Mouse (Mus musculus) forebrain, postnatal 0 days (tissue): ENCODE measurements at regions not wholly inside any gene's neighbourhood (a gene's known extent, or its start where the extent isn't known, plus 50 kb on each side); places are given as distances from the start of the nearest gene placed in this dataset.

Source experiments
- ATAC-seq: fragments of 200-750 bp; cut with Nextera tagmentation; 2 replicates; pipeline ENCODE4 v1.8.0; 2017; ENCODE audit warnings: mild to moderate bottlenecking, moderate library complexity
- DNase-seq: peaks from one replicate; pipeline ENCODE4 v3.0.0-alpha.2; 2015
- H3K27ac ChIP-seq: fragments of 300-500 bp; sonication (generic); 2 replicates; pipeline ENCODE4 v1.5.1; 2014; ENCODE audit warnings: low read depth, mild to moderate bottlenecking, antibody characterized with exemption, low read length, moderate library complexity, mixed read lengths
- H3K27me3 ChIP-seq: fragments of 300-500 bp; sonication (generic); 2 replicates; pipeline ENCODE4 v1.6.1; 2014; ENCODE audit warnings: mild to moderate bottlenecking, low read length, mixed read lengths; ENCODE audit not compliant: insufficient read depth
- H3K36me3 ChIP-seq: fragments of 300-500 bp; sonication (generic); 2 replicates; pipeline ENCODE4 v1.6.1; 2014; ENCODE audit warnings: mild to moderate bottlenecking, moderate library complexity; ENCODE audit not compliant: insufficient read depth
- H3K4me1 ChIP-seq: fragments of 300-500 bp; sonication (generic); 2 replicates; pipeline ENCODE4 v1.6.1; 2014; ENCODE audit warnings: antibody characterized with exemption; ENCODE audit not compliant: insufficient read depth
- H3K4me2 ChIP-seq: fragments of 300-500 bp; sonication (generic); 2 replicates; pipeline ENCODE4 v1.6.1; 2014; ENCODE audit warnings: low read depth, mild to moderate bottlenecking, moderate library complexity
- H3K4me3 ChIP-seq: fragments of 300-500 bp; sonication (generic); 2 replicates; pipeline ENCODE4 v1.5.1; 2014; ENCODE audit warnings: low read depth, low read length, mixed read lengths
- H3K9ac ChIP-seq: fragments of 300-500 bp; sonication (generic); 2 replicates; pipeline ENCODE4 v1.6.1; 2014; ENCODE audit warnings: mild to moderate bottlenecking
- H3K9me3 ChIP-seq: fragments of 300-500 bp; sonication (generic); 2 replicates; pipeline ENCODE4 v1.6.1; 2016; ENCODE audit warnings: low read length
- CTCF ChIP-seq: sonication (generic); IDR thresholded peaks from 2 replicates; pipeline ENCODE4 v1.5.1; 2016; ENCODE audit warnings: antibody characterized with exemption, control low read depth, low read depth
- WGBS: fragments of 180-500 bp; shearing (Covaris S2); extraction: QIAGEN DNeasy Blood & Tissue Kit; methylation state at CpG from one replicate; pipeline ENCODE4 v1.1.7; 2014; 5-methylcytosine and 5-hydroxymethylcytosine counted together

DNA sequence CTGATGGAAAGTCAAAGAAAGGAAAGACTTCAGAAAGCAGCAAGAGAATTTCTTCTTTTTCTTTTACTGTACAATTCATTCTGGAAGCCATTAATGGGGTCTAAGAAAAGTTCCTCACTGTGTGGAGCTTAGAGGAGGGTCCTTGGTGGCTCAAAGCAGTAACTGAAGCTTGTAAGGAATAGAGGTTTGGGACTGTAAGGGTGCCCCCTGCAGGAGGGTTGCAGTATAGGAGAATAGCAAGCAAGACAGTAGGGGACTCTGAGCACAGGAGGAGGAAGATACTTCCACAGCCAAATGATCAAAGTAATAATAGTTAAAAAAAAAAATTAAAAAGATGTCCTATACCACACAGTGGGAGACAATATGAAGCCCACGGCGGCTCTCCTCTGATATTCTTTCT lies 382.8 kb upstream of the Gm6657 start:
- no peak for DNase-seq
- H3K9ac ChIP-seq, result no peak overlapping the region
- H3K36me3 ChIP-seq, result no peaks in the 10 kb centered on the region
- H3K9me3 ChIP-seq, result no peaks in the 10 kb centered on the region
- no peak for ATAC-seq
- H3K27ac ChIP-seq, result no peak overlapping the region
- WGBS, result 54% methylated on average over 2 of the region's 2 CpGs
- no peak overlapping the region for H3K4me3 ChIP-seq
- H3K4me2 ChIP-seq, result no peak overlapping the region
- TF ChIP-seq CTCF, result peak; percentile 51
- no peaks in the 10 kb centered on the region for H3K27me3 ChIP-seq
- H3K4me1 ChIP-seq, result no peaks in the 10 kb centered on the region

GRCm38 (mm10) chr12:77819456-77819855 lies 374.6 kb upstream of the Gm6657 start:
- Histone ChIP-seq H3K4me3 (no peak overlapping the region), H3K4me1 (no peaks in the 10 kb centered on the region), H3K36me3 (no peaks in the 10 kb centered on the region), H3K9ac (no peak overlapping the region), H3K9me3 (no peaks in the 10 kb centered on the region), H3K27ac (no peak overlapping the region), H3K27me3 (no peaks in the 10 kb centered on the region), H3K4me2 (no peak overlapping the region)
- no peak for DNase-seq
- WGBS, result 95% methylated on average over 16 of the region's 16 CpGs
- TF ChIP-seq CTCF, result no peak
- ATAC-seq, result no peak

GRCm38 (mm10) chr12:77823381-77824030 lies 370.5 kb upstream of the Gm6657 start:
- no peak for ATAC-seq
- TF ChIP-seq CTCF, result no peak
- Histone ChIP-seq H3K4me2 (no peak overlapping the region), H3K36me3 (no peaks in the 10 kb centered on the region), H3K27me3 (no peaks in the 10 kb centered on the region), H3K4me3 (no peak overlapping the region), H3K4me1 (no peaks in the 10 kb centered on the region), H3K9me3 (0 out of 2 replicates have a peak, but pooled peaks cover 4% of the 10 kb centered on the region), H3K9ac (no peak overlapping the region), H3K27ac (no peak overlapping the region)
- WGBS, result 55% methylated on average over 3 of the region's 3 CpGs
- no peak for DNase-seq

GRCm38 (mm10) chr12:77833411-77834169 lies 360.5 kb upstream of the Gm6657 start:
- WGBS, result 92% methylated on average over 9 of the region's 9 CpGs
- H3K27me3 ChIP-seq, result no peaks in the 10 kb centered on the region
- no peak for TF ChIP-seq CTCF
- H3K36me3 ChIP-seq, result no peaks in the 10 kb centered on the region
- no peak overlapping the region for H3K4me2 ChIP-seq
- no peak overlapping the region for H3K27ac ChIP-seq
- H3K9me3 ChIP-seq, result no peaks in the 10 kb centered on the region
- H3K4me1 ChIP-seq, result no peaks in the 10 kb centered on the region
- DNase-seq, result no peak
- no peak overlapping the region for H3K9ac ChIP-seq
- ATAC-seq, result no peak
- no peak overlapping the region for H3K4me3 ChIP-seq

GRCm38 (mm10) chr12:77834891-77835290 lies 359.2 kb upstream of the Gm6657 start:
- Histone ChIP-seq H3K27me3 (no peaks in the 10 kb centered on the region), H3K36me3 (no peaks in the 10 kb centered on the region), H3K4me1 (no peaks in the 10 kb centered on the region), H3K4me2 (no peak overlapping the region), H3K27ac (no peak overlapping the region), H3K4me3 (no peak overlapping the region), H3K9me3 (no peaks in the 10 kb centered on the region), H3K9ac (no peak overlapping the region)
- TF ChIP-seq CTCF, result no peak
- 55% methylated on average over 1 of the region's 1 CpGs for WGBS
- DNase-seq (no peak), ATAC-seq (no peak)

DNA sequence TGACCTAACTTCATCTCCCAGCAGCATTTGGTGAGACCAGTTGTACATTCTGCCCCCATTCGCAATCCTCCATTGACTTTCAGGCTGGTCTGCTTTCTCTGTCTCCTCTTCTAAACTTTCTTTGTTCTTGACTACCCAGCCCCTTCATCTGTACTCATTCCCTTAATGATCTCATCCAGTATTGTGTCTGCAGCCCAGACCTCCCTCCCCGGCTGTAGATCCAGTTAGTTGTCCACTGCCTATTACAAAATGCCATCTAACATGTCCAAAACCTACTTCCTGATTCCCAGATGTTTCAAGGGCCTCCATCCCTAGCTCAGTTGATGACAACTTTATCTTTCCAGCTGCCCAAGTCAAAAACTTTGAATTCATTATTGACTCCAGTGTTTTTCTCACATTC lies 357.8 kb upstream of the Gm6657 start:
- no peaks in the 10 kb centered on the region for H3K36me3 ChIP-seq
- DNase-seq (no peak), ATAC-seq (no peak)
- no peaks in the 10 kb centered on the region for H3K9me3 ChIP-seq
- H3K9ac ChIP-seq, result no peak overlapping the region
- no peak overlapping the region for H3K4me3 ChIP-seq
- no peak overlapping the region for H3K27ac ChIP-seq
- no peaks in the 10 kb centered on the region for H3K27me3 ChIP-seq
- no peaks in the 10 kb centered on the region for H3K4me1 ChIP-seq
- no peak for TF ChIP-seq CTCF
- H3K4me2 ChIP-seq, result no peak overlapping the region
- 50% methylated on average over 2 of the region's 2 CpGs for WGBS

DNA sequence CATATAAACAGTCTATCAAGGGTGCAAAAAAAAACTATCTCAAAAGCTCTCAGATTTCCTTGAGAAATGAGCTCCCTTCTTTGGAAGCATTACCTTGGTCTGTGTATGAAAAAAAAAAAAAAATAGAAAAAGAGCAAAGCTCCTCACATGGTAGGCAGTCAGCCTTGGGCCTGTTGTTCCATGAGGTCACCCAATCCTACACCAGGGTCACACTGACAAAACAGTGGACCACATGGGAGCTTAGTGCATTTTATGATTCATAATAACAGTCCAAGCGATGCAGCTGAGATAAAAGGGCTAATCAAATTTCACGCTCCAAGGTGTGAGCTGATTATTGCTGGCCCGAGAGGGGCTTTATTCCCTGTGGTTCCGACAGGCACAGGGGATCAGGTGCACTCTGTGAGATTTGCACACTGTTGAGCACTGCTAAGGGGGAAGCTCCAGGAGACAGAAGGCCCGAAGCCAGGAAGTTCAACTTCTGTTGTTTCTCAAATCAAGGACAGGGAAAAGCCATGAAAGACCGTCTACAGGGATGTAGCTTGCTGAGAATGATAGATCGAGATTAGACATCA lies 352.1 kb upstream of the Gm6657 start:
- Histone ChIP-seq H3K4me3 (no peak overlapping the region), H3K4me1 (no peaks in the 10 kb centered on the region), H3K4me2 (no peak overlapping the region), H3K9me3 (no peaks in the 10 kb centered on the region), H3K9ac (no peak overlapping the region), H3K36me3 (no peaks in the 10 kb centered on the region), H3K27me3 (no peaks in the 10 kb centered on the region), H3K27ac (no peak overlapping the region)
- DNase-seq, result no peak
- TF ChIP-seq CTCF, result no peak
- WGBS, result 55% methylated on average over 7 of the region's 7 CpGs
- no peak for ATAC-seq
